Mouse (Mus musculus): Measurements from ENCODE around the gene 5330417C22Rik.
A peak's percentile ranks its signal among the peaks of the same experiment; 100 is the strongest.
"Not testable (repeated sequence)": the region's sequence is repeated elsewhere in the genome, so short reads cannot be mapped to it uniquely, and the experiment has no call there.

The 5330417C22Rik gene

DNA sequence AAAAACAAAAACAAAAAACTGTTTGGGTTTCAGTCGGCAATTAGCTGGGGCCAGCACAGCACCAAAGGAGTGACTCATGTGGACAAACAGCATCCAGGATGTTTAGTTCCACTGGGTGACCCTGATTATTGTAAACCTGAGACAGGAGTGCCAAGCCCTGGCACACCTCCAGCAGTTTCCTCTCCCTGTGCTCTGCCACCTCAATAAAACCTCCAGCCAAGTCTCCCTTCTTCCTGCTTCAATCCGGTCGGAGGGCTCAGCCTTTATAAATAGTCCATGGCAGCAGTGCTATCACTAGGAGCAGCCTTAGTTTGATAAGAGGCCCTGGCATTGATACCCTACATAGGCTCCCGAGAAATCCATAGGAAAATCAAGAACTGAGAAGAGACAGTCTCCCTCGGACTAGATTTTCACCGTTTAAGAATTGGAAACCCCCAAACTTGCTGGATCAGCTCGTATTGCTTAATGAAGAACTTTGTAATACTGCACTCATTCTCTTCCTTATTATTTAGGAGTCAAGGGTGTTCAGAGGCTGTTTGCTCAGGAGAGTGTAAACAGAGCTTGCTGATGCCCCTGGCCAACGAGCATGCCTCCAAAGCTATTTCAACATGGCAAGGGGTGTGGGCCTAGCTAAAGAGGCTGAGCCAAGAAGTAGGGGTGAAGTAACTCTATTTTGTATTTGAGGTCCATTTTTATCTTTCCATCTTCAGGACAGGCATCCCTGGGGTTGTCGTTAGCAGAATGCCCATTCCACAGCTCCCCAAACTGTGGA, 3.0 kb downstream of the 5330417C22Rik start:
- peak; percentile 61 for DNase-seq (ENCODE audit: low spot score)

DNA sequence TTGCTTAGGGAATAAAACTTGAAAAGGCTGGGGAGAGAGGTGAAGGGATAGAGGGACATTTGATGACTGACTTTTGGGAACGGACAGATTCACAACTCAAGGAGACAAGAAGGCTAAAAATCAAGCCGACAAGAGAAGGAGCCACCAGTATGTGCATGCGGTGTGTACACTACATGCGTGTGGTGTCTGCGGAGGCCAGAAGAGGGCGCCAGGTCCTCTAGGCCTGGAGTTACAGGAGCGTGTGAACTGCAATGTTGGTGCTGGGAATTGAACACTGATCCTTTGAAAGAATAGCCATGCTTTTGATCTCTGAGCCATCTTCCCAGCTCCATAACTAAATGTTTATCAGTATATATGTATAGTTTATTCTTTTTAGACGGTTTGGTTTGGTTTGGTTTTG, 7.8 kb downstream of the 5330417C22Rik start:
- no peak for DNase-seq (ENCODE audit: low spot score)

DNA sequence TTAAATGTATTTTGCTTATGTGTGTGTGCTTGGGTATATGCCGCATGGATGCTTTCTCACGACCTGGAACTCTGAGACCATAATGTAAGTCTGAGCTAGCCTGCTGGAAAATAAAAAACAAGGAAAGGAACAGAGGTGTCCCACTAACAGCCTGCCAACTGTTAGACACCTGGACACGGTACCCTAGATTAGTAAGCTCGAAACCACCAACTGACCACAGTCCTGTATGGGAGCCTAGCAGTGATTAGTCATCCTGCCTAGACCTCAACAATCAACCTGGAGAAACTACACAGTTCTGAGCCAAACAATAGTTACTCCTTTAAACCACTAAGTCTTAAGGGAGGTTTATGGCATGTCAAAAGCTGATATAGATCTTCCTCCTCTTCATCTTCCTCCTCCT, 12.9 kb downstream of the 5330417C22Rik start:
- DNase-seq (ENCODE audit: low spot score) = no peak

DNA sequence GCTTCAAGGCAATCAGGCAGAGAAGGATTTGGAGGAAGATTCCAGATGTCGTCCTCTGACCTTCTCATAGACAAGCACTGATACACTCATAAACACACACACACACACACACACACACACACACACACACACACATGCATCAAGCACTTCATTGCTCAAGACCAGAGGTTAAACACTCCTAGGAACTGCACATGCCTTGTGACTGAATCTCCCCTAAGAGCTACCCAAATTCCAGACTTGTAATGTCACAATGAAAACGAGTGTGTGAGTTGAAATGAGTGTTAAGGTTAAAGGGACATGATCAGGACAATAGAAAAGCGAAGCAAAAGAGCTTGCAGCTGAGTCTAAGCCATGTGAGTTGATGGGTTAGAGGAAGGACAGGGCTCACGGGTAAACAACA, 18.1 kb downstream of the 5330417C22Rik start:
- no peak for DNase-seq (ENCODE audit: low spot score)

DNA sequence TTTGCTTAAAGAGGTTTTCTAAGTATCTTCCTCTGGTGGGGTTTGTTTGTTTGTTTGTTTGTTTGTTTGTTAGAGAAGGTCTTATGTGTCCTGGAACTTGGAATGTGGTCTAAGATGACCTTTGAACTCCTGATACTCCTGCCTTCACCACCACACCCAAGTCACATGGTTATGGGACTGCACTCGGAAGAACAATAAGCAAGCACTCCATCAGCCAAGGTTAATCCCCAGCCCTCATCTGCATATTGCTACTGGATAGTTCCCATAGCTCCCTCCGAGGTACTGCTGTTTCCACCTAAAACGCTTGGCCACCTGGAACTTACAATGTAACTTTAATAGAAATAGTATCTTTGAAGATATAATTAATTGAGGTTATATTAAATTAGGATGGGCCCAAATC, 22.9 kb downstream of the 5330417C22Rik start:
- no peak for DNase-seq (ENCODE audit: low spot score)

DNA sequence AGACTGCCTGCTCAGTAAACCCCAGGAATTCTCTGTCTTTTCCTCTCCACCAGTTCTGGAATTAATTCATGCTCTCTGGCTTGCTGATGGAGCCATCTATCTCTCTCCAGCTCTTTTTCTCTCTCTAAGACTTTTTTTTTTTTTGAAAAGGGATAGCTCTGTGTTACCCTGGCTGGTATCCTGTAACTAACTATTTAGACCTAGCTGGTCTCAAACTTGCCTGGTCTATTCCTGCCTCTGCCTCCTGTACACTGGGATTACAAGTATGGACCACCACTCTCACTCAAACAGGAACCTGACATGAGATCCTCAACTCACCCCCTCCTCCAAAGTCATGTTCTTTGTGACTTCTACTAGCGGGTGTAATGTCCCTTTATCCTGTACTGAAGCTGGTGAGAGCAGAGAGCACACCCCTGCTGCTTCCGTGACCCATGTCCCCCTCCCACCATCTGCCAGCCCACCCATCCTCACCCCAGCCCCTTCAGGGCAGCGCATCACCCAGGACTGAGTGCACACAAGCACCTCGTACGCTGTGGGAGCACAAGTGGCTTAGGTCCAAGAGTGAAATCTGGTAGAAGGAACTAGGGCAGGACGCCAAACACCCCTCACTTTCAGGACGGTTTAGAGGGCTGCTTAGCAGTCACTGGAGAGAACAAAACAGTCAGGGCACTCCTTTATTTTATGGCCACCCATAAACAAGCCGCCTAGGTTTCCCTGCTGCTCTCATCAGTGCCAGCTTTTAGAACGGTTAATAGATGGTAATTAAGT, 25.4 kb downstream of the 5330417C22Rik start:
- no peak for DNase-seq (ENCODE audit: low spot score)

DNA sequence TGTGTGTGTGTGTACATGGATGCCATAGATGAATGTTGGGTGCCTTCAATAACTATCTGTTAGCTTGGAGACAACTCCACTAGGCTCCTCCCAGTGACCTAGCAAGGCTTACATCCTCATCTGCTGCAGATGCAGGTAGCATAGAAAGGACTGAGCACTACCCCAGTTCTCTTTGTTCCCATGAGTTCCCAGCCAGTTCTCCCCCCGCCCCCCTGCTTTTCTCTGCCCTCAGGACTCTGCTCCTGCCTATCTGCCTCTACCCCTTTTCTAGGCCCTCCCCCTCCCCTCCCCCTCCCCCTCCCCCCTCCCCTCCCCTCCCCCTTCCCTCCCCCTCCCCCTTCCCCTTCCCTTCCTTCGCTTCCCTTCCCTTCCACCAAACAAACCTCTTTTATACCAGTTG, 26.2 kb downstream of the 5330417C22Rik start:
- no peak for DNase-seq (ENCODE audit: low spot score)

DNA sequence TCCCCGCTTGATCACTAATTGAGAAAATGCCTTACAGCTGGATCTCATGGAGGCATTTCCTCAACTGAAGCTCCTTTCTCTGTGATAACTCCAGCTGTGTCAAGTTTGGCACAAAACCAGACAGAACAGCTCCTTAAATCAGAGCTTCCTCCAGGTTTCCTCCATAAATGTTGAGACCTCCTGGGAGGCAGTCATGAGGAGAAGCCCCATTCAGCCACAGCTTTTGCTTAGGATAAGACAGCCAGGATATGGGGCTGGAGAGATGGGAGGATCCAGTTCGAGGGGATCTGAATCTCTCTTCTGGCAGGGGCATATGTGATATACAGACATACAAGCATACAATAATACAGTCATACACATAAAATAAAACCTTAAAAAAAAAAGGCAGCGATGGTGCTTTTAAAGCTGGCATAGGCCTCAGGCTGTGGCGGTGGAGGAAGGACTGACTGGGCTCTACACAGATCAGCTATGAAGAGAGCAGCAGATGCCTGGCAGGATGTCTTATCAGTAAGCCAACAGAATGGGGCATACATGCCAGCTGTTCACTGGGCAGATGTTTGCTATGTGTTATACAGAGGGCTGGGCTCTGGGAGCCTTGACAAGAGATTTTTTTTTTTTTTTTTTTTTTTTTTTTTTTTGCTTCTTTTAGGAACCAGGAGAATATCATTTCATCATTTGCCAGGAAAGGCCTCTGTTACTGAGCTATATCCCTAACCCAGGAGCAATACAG, 27.4 kb downstream of the 5330417C22Rik start:
- no peak for DNase-seq (ENCODE audit: low spot score)

DNA sequence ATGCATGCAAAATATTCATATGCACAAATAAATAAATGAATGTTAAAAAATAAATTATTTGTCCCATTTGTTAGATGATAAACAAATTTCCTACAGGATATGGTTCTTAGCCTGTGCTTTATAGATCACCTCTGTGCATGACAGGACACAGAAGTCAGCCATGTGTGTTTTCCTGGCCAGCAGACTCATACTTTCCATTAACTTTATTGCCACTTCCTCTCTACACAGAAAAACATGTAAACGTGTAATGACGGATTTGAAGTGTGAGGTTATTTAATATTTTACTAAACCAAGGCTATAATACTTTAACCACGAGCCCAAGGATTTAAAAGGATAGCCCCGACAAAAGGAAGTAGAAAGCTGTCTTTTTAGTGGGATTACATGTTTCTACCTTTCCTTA, 32.4 kb downstream of the 5330417C22Rik start:
- no peak for DNase-seq (ENCODE audit: low spot score)

DNA sequence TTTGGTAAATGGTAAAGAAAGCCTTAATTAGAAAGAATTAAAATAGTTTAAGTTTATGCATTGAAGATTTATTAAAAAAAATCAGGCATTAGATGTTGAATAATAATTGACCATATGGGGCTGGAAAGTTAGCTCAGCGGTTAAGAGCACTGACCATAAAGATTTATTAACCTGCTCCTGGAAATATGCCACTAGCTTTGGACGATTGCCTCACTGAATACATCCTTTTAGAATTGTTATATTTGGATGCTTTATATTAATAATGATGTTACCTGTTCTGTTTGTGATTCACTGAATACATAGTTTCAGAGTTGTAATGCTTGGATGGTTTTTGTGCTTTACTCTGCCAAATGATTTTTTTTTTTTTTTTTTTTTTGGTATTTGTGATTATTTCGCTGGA, 34.9 kb downstream of the 5330417C22Rik start:
- not testable (repeated sequence) for DNase-seq (ENCODE audit: low spot score)

DNA sequence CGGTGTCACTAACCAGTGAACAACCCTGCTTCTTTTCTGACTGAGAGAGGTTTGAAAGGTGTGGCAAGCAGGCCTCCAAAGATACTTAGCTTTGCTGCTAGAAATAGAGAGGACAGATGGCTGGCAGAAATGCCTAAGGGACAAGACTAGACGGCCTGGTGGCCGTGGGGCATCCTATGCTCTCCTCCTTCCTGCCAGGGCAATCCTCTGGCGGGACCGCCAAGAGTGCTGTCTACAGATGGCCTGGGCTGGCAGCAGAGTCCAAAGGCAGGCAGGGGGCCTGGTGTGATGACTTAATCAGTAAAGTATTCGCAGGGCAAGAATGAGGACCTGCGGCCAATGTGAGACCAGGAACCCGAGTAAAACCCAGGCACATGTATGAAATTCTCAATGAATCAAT, 36.5 kb downstream of the 5330417C22Rik start:
- DNase-seq (ENCODE audit: low spot score) = no peak

DNA sequence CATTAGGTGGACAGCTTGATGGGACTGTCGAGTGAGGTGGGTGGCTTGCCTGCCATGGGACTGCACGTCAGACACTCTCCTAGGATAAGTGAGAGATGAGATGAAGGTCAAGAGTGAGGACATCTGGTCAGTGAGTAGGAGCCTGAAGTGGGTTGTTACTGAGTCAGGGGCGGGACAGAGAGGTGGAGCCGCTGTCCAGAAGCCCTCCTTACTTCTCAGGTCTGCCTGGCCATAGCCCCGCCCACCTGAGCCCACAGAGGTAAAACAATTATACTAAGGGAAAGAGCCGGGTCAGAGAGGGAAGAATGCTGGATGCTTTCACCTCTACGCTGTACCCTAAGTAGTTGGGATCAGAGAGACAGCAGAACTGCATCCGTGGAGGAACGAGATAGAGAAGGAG, 38.7 kb downstream of the 5330417C22Rik start:
- DNase-seq (ENCODE audit: low spot score) = no peak

DNA sequence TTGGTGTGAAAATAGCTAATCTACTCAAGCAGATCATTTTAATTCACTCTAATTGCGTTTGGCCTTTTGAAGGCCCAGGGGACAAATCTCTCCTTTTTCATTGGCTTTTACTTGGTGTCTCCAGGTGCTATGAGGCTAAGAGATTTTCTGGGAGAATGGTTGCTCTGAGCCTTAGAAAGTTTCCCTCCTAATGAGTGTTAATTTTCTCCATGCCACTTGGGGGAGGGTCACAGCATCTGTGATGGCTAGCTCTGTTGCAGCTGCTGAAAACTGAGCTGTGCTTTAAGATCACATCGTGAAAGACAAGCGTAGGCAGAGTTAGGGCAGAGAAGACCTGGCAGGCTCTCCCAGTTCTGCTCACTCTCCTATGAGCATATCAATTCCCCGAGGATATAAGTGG, 40.9 kb downstream of the 5330417C22Rik start:
- DNase-seq (ENCODE audit: low spot score) = no peak

DNA sequence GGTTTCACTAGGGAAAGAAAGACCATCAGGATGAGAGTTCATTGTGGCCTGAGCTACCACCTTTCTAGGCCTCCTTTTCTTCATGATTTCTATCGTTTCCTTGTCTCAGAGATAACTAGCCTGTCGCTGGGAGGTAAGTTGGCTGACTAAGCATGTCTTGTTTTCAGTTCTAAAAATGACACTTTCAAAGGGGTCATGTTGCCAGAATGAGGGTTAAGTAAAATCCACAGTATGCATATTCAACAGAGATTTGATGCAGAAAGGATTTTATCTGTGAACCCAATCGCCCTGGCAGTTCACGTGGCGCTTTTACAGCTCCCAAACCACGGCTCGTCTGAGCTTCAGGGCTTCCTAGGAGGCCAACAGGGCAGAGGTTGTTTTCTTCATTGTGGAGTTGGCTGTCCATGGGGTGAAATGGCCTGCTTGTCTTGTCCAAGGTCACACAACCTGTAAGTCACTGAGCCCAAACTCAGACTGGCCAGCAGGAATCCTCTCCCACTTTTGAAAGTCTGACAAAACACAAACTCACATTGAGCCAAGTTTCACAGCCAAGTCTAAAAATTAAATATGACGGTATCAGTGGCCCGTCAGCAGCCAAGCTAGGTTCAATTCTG, 41.4 kb downstream of the 5330417C22Rik start:
- DNase-seq (ENCODE audit: low spot score) = no peak

DNA sequence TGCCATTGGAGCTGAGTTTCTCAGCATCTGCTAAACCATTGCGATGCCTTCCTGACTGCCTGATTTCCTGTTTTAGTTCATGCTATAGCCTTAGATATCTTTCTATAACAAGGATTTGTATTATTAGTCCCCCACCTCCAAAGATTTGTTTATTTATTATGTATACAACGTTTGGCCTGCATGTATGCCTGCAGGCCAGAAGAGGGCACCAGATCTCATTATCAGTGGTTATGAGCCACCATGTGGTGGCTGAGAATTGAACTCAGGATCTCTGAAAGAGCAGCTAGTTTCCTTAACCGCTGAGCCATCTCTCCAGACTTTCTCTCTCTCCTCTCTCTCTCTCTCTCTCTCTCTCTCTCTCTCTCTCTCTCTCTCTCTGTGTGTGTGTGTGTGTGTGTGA, 46.4 kb downstream of the 5330417C22Rik start:
- no peak for DNase-seq (ENCODE audit: low spot score)

DNA sequence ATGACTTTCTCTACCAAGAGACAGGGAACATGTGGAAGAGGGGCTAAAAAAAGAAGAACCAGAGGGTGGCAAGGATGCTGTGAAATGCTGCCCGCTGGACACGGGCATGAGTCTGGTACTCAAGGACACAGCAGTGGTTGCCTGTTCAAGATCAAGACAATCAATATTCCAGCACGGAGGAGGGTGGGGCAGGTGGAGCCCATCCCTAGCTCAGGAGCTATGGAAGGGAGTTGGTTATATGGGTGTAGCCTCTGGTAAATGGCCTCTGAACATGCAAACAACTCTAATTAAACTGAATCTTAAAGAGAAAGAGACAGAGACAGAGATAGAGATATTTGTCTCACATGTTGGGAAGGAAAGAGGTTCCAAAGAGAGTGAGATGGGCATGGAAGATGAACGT, 51.6 kb downstream of the 5330417C22Rik start:
- no peak for DNase-seq (ENCODE audit: low spot score)

DNA sequence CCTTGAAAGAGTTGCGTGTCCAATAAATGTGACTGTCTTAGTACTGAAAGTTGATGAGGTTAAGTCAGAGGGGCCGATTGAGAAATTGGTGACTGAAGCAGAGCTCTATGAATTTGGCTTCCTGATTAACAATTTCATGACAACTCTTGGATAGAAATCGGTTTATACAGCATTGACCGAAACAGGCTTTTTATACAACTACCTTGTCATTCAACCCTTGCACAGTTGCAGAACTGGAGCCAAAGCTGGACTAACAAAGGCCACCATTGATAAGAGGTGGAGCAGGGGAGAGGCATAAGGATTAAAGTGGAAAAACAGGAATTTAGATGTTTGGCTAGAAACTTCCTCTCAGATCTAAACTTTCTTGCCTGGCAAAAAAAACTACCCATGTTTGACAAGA, 57.5 kb downstream of the 5330417C22Rik start:
- DNase-seq (ENCODE audit: low spot score) = no peak

DNA sequence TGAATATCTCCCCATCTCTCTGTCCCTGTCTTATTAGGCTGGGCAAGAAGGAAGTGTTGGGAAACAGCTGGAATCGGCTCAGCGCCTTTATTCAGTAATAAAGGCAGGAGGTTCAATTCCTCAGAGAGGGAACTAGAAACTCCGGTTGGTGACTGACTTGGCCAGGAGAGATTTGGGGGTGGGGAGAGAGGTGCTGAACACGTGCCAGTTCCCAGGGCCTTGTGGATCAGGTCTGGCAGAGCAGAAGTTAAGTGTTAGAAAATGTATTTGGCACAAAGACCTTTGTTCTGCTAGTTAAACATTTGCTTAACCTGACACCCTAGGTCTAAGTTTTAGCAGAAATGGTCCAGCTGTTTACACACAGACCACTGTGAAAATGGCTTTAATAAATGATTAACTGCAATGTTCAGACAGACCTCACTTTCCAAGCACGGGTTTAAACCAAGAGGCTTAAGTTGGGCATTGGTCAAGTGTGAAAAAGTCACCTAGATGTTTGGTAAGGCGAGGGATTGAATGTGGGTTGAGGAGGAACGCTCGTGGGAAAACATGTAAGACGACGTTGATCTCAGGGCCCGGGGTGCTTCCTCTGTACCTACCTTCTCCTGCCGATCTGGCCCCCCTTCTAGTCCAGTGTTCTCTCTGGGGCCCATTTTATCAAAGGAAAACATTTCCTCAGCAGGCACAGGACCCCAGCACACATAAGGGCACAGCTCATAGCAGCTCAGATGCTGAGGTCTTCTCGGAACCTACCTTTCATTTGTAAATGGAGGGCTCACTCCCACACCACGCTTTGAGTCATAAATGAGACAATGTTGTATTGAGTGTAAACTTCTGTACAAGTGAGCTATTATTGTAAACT, 59.3 kb downstream of the 5330417C22Rik start:
- DNase-seq (ENCODE audit: low spot score) = peak; percentile 34

DNA sequence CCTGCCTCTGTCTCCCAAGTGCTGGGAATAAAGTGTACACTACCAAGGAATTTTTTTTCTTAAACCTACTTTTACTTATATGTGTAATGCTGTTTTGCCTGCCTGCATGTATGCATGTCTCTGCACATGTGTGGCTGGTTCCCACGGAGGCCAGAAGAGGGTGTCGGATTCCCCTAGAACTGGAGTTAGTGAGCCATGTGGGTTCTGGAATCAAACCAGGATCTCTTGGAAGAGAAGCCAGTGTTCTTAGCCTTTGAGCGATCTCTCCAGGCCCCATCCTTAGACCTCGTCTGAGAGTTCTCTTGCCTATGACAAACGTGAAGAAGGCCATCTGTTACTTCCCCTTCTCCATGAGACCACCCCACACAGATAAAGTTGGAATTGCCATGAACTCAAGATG, 60.8 kb downstream of the 5330417C22Rik start:
- no peak for DNase-seq (ENCODE audit: low spot score)

DNA sequence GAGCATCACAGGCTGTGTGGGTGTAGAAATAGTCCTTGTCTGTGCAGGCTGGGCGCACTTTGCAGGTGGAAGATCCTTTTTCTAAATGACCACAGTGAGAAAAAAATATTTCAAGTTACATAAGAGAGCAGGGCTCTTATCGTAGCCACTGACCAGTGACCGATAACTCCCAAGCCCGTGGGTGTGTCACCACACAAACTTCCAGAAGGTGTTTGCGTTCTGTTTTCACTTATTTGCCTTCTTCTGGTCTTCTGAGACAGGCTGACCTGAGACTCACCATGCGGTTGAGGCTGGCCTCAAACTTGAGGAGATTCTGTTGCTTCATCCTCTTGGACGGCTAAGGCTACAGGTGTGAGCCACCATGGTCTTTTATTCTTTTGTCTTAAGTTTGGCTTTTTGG, 61.4 kb downstream of the 5330417C22Rik start:
- DNase-seq (ENCODE audit: low spot score) = no peak

DNA sequence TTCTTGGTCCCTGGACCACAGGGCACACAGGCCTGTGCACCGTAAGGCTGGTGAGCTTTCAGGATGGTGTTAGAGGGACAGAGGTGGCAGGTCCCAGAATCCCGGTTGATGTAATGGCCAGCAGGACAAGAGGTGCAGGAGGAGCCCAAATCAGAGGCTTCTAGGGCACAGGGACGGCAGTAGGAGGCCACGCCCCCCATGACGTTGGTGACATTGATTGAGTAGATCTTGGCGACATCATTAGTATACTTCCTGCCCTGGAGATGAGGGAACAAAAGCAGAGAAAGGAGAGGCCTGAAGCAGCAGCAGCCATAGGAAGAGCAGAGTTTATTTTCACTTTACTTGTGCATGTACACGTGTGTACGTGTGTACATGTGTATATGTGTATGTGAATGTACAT, 68.6 kb downstream of the 5330417C22Rik start:
- no peak for DNase-seq (ENCODE audit: low spot score)

DNA sequence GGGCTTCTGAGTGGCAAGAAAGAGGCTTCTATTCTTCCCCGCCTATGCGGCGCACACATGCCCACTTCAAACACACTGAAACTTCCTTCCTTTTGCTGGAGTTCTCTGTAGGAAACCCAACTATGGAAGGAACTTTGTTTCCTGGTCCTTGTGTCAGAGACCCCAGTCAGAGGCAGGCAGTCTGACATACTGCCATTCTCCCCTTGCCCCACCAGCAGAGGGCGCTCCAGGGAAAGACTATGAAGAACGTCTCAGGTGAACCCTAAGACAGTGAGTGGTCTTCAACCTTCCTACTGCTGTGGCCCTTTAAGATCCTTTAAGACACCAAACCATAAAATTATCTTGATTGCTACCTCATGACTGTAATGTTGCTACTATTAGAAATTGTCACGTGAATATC, 69.9 kb downstream of the 5330417C22Rik start:
- peak; percentile 32 for DNase-seq (ENCODE audit: low spot score)

Measured in ovary, postnatal 36 days (tissue).